Mouse (Mus musculus) spleen, adult 2 months (tissue): ENCODE results near the gene H2-Eb2.

Experiments
- CTCF ChIP-seq: fragments of 200-500 bp; IDR thresholded peaks from 2 replicates; pipeline ENCODE4 v1.5.1; 2011; ENCODE audit warnings: mild to moderate bottlenecking, inconsistent platforms; ENCODE audit not compliant: insufficient read depth, insufficient read length, insufficient replicate concordance; ENCODE audit errors: extremely low read depth
- POLR2A ChIP-seq: fragments of 200-500 bp; IDR thresholded peaks from 2 replicates; pipeline ENCODE4 v1.6.1; 2011; ENCODE audit warnings: low read depth, low read length, inconsistent platforms

DNA sequence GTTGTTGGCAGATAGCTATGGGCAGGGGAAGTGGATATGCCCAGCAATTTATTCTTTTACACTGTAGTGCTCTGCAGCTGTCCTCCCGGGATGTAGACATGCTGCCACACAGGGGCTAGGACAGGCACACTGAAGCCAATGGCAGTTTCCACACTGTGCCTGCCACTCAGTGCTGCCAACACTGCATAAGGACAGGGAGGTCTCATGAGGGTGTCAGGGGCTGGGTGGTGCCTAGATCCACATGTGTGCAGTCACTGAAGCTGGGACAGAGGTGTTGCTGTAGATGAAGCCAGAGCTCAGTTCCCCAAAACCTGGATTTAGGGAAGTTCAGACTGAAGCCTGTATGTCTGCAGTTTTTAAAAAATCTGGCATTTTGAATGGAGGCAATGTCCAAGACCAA is 13.3 kb upstream of the H2-Eb2 start:
- TF ChIP-seq CTCF (no peak), POLR2A (no peak)
